Mouse (Mus musculus): ENCODE results near the gene Zcchc7.

The Zcchc7 gene

GRCm38 (mm10) chr4:44963156-44963555 lies 207.5 kb downstream of the Zcchc7 start:
- DNase-seq (ENCODE audit: low read depth, low spot score): no peak

DNA sequence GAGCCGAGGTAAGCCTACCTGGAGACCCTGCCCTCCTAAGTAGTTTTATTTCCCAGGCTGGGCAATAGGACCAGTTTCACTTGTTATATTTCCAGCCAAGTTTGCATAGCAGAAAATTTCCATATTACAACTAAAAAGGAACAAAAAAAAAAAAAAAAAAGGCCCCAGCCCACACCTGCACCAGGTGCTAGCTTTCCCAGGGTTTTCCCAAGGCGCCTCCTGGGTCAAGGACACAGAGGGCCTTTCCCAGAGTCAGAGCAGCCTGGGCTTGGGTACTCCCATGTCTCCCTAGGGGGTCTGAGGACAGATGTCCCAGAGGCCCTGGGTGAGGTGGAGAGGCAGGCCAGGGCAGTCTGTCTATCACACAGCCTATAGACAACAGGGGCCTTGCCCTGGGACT lies 209.5 kb downstream of the Zcchc7 start:
- peak; percentile 86 for DNase-seq (ENCODE audit: low read depth, low spot score)

DNA sequence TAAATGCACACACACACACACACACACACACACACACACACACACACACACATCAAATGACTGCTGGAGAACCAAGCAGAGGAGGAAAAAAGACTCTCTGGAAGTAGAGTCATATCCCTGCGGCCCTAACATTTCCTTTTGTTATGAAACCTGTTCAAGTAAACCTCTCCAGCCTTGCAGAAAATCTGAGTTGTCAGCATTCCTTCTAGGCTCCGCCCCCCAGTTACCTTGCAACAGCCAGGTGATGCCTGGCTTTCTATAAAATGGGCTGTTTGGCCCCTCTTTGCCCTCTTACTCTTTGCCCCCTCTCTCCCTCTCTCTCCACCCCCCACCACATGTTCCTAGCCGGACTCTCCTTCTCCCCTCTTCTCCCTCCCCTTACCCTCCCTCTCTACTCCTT lies 210.1 kb downstream of the Zcchc7 start:
- DNase-seq (ENCODE audit: low read depth, low spot score): no peak

GRCm38 (mm10) chr4:44967402-44967801 lies 211.7 kb downstream of the Zcchc7 start:
- DNase-seq (ENCODE audit: low read depth, low spot score): peak; percentile 95

- peak; percentile 97 for DNase-seq (ENCODE audit: low read depth, low spot score)
These were observed 214.4 kb downstream of the Zcchc7 start for GRCm38 (mm10) chr4:44970056-44970455.

- peak; percentile 90 for DNase-seq (ENCODE audit: low read depth, low spot score)
These were observed 215.0 kb downstream of the Zcchc7 start for GRCm38 (mm10) chr4:44970612-44971110.

DNA sequence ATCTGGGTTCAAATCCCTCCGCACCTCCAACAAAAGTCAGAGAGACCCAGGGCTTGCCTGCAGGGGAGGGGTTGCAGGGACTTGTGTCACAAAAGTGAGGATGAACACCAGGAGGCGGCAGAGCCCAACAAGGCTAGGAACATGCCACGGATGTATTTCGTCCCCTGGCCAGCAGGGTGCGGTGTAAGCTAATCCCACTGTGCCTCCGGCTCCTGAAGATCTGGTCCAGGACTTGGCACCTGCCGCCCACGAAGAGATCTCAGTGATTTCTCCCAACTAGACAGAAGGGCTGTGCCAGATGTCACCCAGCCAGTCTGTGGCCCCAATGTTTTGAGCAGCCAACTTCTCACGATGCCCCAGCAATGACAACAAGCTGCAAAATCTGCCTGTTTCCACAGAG lies 217.8 kb downstream of the Zcchc7 start:
- peak; percentile 84 for DNase-seq (ENCODE audit: low read depth, low spot score)

- DNase-seq (ENCODE audit: low read depth, low spot score): no peak
These were observed 218.2 kb downstream of the Zcchc7 start for GRCm38 (mm10) chr4:44973871-44974270.

DNA sequence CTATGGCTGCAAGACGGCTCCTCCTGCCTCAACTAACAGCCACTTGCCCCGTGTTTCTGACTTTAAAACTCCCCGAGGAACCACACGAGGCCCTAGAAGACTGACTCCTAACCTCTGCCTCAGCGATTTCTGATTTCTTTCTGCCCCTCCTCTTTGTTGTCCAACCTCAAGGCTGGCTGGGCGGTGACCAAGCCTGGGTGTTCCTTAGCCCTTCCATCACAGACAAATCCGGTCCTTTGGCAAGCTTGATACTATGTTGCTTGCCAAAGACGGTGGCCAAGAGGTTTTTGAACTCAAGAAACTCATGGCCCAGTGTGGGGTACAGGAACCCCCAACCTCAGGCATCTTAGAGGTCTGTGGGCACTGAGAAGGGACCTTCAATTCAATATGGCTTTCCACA lies 218.7 kb downstream of the Zcchc7 start:
- DNase-seq (ENCODE audit: low read depth, low spot score): no peak

DNA sequence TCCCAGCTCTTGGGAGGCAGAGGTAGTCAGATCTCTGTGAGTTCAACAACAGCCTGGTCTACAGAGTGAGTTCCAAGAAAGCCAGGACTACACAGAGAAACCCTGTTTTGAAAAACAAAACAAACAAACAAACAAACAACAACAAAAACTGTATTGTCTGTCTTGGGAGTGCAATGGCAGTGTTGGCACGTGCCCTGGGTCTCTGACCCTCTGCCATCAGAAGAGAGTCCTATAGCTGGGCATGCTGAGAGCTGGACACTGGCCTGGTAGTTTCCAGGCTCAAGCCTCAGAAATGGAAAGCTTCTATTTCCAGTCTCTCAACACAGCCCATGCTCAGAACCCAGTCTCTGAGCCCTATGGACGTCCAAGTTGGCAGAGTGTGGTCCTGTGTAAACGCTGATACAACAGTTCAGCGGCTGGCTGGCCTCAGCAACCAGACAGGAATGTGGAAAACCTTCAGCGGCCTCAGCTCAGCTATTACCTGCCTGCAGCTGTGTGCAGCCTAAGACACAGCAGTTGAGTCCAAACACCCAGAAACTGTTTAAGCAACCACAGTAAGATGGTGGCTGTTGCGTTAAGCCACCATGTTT lies 220.4 kb downstream of the Zcchc7 start:
- DNase-seq (ENCODE audit: low read depth, low spot score): no peak

- peak; percentile 46 for DNase-seq (ENCODE audit: low read depth, low spot score)
These were observed 221.4 kb downstream of the Zcchc7 start for GRCm38 (mm10) chr4:44976921-44977710.

- no peak for DNase-seq (ENCODE audit: low read depth, low spot score)
These were observed 222.5 kb downstream of the Zcchc7 start for GRCm38 (mm10) chr4:44978175-44978574.

GRCm38 (mm10) chr4:44979794-44980338 lies 224.2 kb downstream of the Zcchc7 start:
- DNase-seq (ENCODE audit: low read depth, low spot score): no peak

GRCm38 (mm10) chr4:44981280-44981973 lies 225.8 kb downstream of the Zcchc7 start, which contains the start of gene Grhpr:
TSS of gene Grhpr (plus strand) at chr4:44981395.
- peak; percentile 93 for DNase-seq (ENCODE audit: low read depth, low spot score)

Data from A20 (cell line).